Mouse (Mus musculus): ENCODE results near the gene Hist1h2ba.

The Hist1h2ba gene

GRCm38 (mm10) chr13:23898242-23898641 is 35.7 kb downstream of the Hist1h2ba start:
- DNase-seq = no peak

DNA sequence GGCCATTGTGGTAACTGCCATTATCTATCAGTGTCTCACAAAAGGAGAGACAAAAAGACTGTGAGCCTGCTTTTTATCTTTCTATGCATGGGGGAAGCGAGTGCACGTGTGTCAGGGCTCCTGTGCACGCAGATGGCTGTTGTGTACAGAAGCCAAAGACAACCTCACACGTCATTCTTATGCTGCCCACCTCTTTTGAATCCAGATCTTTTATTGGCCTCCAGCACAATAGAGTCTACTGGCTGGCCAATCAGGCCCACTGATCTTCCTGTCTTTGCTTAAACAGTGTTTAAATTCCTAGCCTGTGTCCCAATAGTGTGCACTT is 40.7 kb downstream of the Hist1h2ba start:
- no peak for DNase-seq

GRCm38 (mm10) chr13:23892592-23893268 is 41.2 kb downstream of the Hist1h2ba start:
- no peak for DNase-seq

DNA sequence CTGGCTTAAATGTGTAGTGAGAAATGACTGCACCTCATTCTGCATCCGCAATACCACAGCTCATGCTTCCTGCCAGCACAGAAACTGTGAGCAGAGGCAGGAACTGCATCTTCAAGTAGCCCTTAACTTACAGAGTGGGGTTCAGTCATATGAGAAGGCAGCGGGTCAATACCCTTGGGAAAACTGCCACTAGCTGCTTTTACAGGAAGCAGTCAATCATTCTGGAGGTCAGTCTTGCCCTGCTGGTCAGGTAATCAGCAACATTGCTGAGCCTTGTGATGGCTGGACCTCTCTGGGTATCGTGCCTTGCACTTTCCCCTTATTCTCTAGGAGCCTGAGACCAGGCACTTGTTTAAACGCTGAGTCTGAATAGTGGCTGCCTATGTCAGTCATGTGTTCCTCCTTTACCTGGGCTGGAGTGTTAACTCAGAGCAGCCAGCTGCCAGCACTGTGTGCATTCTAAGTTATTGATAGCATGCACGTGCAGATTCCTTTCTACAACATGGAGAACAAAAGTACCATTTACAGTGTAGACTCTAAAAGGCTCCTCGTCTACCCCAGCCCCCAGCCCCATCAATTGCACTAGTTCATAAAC is 44.8 kb downstream of the Hist1h2ba start:
- no peak for DNase-seq

DNA sequence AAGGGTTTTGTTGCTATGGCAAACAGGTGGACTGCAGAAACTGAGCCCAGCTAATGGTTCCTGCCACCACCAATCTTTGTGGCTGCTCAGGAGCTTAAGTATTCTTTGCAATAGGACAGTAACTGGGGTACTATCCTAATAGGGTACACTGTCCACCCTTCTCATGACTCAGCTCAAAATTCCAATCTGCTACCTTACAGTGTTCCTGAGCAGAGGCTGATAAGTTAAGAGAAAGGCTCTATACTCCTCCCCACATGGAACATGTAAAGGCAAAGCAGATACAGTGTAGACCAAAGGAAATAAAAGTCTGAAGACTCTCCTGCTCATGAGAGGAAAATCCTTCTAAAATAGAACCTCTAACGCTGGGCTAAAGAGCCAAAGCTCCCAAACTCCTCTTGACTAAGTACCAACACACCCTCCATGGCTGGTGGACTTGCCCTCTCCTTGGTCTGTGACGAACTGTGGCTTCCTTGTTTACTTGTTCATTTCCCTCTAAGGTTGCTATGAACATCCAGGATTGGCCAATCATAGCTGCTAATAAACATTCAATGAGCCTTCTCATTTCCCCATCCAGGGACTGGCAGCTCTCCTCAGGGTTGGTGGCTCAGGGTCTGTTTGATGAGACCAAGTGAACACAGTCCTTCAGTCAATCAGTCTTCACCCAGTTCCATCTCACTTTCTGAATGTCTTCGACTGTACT is 46.8 kb downstream of the Hist1h2ba start:
- DNase-seq = no peak

DNA sequence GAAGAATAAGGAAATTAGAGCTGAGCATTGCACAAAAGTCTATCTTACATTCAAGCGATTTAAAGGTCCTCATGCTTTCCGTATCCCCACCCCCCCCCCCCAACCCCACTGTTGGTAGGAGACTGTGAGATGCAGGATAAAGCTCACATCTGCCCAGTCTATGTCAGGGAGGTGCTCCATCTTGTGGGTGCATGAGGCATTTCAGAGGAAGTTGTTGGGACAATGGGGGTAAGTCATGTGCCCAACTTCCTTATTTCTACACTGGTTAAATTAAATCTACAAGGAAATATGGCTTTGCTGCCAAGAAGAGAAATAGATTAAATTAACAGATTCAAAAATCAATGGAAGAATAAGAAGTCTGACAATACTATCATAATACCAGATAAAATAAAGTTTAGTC is 48.4 kb downstream of the Hist1h2ba start:
- no peak for DNase-seq
